Mouse (Mus musculus) spleen, adult 2 months (tissue): Measurements from ENCODE around the gene Cpxm1. TPM values are rescaled to one million over a fixed set of nuclear protein-coding genes. Genes with fewer than 3 reads are reported as not detected.

Experiments used
- DNase-seq, 2 experiments: peaks; one replicate each; pipeline versions ENCODE4 v3.0.0 to v3.0.0-alpha.2; 2012 to 2021; ENCODE audit warnings: low spot score in 2 of 2, low read depth in 1 of 2
- H3K27ac ChIP-seq: fragments of 200-500 bp; 2 replicates; pipeline ENCODE4 v1.5.1; 2012; ENCODE audit warnings: low read length, inconsistent platforms; ENCODE audit not compliant: insufficient read depth
- H3K27me3 ChIP-seq: fragments of 200-500 bp; 2 replicates; pipeline ENCODE4 v1.6.1; 2012; ENCODE audit warnings: mild to moderate bottlenecking, moderate library complexity, low read length, inconsistent platforms; ENCODE audit not compliant: control insufficient read depth, insufficient read depth
- H3K36me3 ChIP-seq: fragments of 200-500 bp; 2 replicates; pipeline ENCODE4 v1.6.1; 2012; ENCODE audit warnings: mild to moderate bottlenecking, low read length, inconsistent platforms; ENCODE audit not compliant: control insufficient read depth, insufficient read depth
- H3K4me1 ChIP-seq: fragments of 200-500 bp; 2 replicates; pipeline ENCODE4 v1.6.1; 2011; ENCODE audit warnings: inconsistent platforms; ENCODE audit not compliant: control insufficient read depth, insufficient read depth, insufficient read length
- H3K4me3 ChIP-seq: fragments of 200-500 bp; 2 replicates; pipeline ENCODE4 v1.5.1; 2011; ENCODE audit warnings: mild to moderate bottlenecking, inconsistent platforms; ENCODE audit not compliant: insufficient read depth, insufficient read length; ENCODE audit errors: extremely low read depth
- CTCF ChIP-seq: fragments of 200-500 bp; IDR thresholded peaks from 2 replicates; pipeline ENCODE4 v1.5.1; 2011; ENCODE audit warnings: mild to moderate bottlenecking, inconsistent platforms; ENCODE audit not compliant: insufficient read depth, insufficient read length, insufficient replicate concordance; ENCODE audit errors: extremely low read depth
- POLR2A ChIP-seq: fragments of 200-500 bp; IDR thresholded peaks from 2 replicates; pipeline ENCODE4 v1.6.1; 2011; ENCODE audit warnings: low read depth, low read length, inconsistent platforms
- WGBS: fragments of 180-500 bp; shearing (Covaris S2); methylation state at CpG from one replicate; pipeline ENCODE4 v1.1.7; 2018; 5-methylcytosine and 5-hydroxymethylcytosine counted together
- polyA plus RNA-seq: library from polyadenylated mRNA; depleted of rRNA; stranded (reverse); fragments of >200 nt; gene quantifications from 2 replicates; pipeline ENCODE4 v1.2.3, GENCODE M21; 2012

The Cpxm1 gene
- polyA plus RNA-seq, 1 experiment: 15.6 TPM

DNA sequence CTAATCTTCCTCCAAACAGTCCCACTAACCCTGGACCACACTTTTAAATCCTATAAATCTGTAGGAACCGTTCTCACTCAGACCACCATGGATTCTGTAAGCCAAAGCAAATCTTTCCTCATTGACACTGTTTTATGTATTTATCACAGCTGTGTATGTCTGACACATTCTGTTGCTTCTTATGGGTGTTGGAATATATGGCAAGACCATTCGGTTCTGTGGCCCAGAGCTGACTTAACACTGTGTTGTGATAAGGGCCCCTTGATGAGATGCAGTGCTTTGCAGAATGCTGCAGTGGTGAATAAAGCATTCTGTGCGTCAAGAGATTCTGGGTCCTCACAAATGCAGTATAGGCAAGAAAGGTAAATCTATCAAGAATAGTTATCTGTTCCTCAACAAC, 34.8 kb upstream of the Cpxm1 start:
- no peak for DNase-seq
- Histone ChIP-seq H3K4me1 (peaks cover 3% of the 10 kb centered on the region), H3K4me3 (no peak overlapping the region), H3K36me3 (0 out of 2 replicates have a peak, but pooled peaks cover 2% of the 10 kb centered on the region), H3K27me3 (no peaks in the 10 kb centered on the region), H3K27ac (no peak overlapping the region)
- WGBS: 90% methylated on average over 3 of the region's 3 CpGs
- no peak for TF ChIP-seq POLR2A
- TF ChIP-seq CTCF: no peak

DNA sequence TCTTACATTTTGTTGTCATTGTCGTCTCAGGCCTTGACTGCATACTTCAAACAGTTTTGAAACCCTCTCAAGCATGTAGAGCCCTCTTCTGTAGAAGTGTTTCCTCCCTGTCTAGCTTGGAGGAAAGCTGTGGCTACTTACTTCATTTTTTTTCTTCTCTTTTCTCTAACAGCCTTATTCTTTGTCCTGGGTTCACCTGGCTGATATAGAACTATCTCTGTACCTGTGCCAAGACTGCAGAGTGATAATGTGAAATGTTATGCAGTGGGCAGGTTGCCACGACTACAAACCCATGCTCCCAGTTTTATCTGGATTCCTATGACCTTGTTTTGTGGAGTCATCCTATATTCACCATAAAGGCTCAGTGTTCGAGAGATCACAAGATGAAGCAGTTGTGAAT, 33.1 kb upstream of the Cpxm1 start:
- Histone ChIP-seq H3K4me1 (peaks cover 3% of the 10 kb centered on the region), H3K36me3 (0 out of 2 replicates have a peak, but pooled peaks cover 2% of the 10 kb centered on the region), H3K27ac (no peak overlapping the region; the same call in 1 of the 2 replicates), H3K27me3 (no peaks in the 10 kb centered on the region), H3K4me3 (no peak overlapping the region)
- TF ChIP-seq CTCF (no peak), POLR2A (no peak)
- 61% methylated on average over 3 of the region's 3 CpGs for WGBS
- no peak for DNase-seq

- TF ChIP-seq CTCF (no peak), POLR2A (no peak)
- H3K4me1 ChIP-seq: peaks cover 3% of the 10 kb centered on the region
- 78% methylated on average over 2 of the region's 2 CpGs for WGBS
- no peak for DNase-seq
- H3K36me3 ChIP-seq: 0 out of 2 replicates have a peak, but pooled peaks cover 2% of the 10 kb centered on the region
- no peak overlapping the region for H3K4me3 ChIP-seq
- no peak overlapping the region; the same call in 1 of the 2 replicates for H3K27ac ChIP-seq
- no peaks in the 10 kb centered on the region for H3K27me3 ChIP-seq
Measured at GRCm38 (mm10) chr2:130429851-130430250, 32.5 kb upstream of the Cpxm1 start.

DNA sequence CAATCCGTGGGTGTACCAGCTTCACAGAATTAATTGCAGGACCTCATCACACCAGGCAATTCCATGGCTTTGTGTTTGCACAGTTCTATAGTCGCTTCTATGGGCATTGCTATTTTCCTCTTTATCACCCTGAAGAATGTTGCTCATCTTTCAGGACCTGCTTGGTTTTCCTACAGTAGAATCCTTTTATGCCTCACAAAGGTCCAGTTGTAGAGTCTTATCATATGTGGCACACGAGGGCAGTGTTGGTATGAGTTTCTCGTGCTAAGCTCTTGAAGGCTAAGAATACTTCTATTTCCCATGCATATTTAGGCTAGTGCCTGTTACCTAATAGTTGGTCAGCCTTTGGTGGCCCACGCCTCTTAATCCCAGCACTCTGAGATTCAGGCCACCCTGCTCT, 27.7 kb upstream of the Cpxm1 start:
- 22% methylated on average over 5 of the region's 5 CpGs for WGBS
- Histone ChIP-seq H3K27ac (peak overlapping the region; percentile 95; the same call in 1 of the 2 replicates), H3K4me1 (peaks cover 9% of the 10 kb centered on the region; the same call in 1 of the 2 replicates), H3K36me3 (no peaks in the 10 kb centered on the region), H3K27me3 (no peaks in the 10 kb centered on the region), H3K4me3 (peak overlapping the region; percentile 91)
- no peak for DNase-seq
- no peak for TF ChIP-seq CTCF

- peaks cover 6% of the 10 kb centered on the region; the same call in 1 of the 2 replicates for H3K4me1 ChIP-seq
- DNase-seq: peak; percentile 83 to 91
- peak within 1 kb of the TSS; percentile 91 for H3K4me3 ChIP-seq
Measured at GRCm38 (mm10) chr2:130424126-130424853, 26.9 kb upstream of the Cpxm1 start, which contains the start of the genes Vps16 and Pced1a. TSS of gene Vps16 (plus strand) at chr2:130424339. TSS of gene Pced1a (minus strand) at chr2:130424701.

DNA sequence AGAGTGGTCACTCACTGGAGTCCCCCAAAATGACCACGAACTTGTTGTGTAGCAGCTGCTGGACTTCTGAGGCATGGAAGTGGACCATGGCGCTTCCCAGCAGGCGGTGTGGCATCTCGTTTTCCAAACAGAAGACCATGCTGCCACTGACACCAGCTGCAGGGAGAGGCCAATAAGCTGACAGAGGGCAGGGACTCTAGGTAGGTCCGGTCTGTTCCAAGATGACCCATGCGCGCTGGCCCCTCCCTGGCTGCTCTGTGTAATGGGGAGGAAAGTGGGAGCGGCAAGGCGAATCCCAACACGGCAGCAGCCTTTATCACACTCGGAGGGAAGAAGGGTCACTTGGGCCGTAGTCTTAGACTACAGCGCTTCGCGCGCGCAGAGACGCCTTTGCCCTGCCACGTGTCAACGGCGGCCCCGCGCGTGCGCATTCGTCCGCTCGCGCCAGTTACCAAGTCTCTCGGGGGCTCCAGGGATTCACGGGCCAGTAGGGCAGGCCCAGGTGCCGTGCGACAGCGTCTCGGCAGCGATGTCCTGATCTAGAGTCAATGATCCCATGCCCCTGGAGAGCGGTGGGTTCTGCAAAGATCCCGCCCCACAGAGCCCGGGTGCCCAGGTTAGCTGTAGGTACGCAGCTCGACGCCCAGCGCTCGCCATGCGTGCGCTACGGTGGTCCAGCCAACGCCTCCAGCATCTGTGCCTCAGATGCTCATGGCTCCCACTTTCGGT, 26.2 kb upstream of the Cpxm1 start:
- 17% methylated on average over 49 of the region's 49 CpGs for WGBS
- no peak for TF ChIP-seq POLR2A
- no peak for TF ChIP-seq CTCF
- Histone ChIP-seq H3K27ac (peak overlapping the region; percentile 95), H3K4me1 (peaks cover 6% of the 10 kb centered on the region; the same call in 1 of the 2 replicates), H3K4me3 (peak overlapping the region; percentile 91), H3K36me3 (peaks cover 2% of the 10 kb centered on the region; the same call in 1 of the 2 replicates), H3K27me3 (no peaks in the 10 kb centered on the region)
- peak; percentile 52 to 75 for DNase-seq

More at GRCm38 (mm10) chr2:130424126-130424853, 26.9 kb upstream of the Cpxm1 start, which contains the start of the genes Vps16 and Pced1a:
- under 1% methylated on average over 58 of the region's 58 CpGs for WGBS
- Histone ChIP-seq H3K27me3 (no peaks in the 10 kb centered on the region), H3K36me3 (no peaks in the 10 kb centered on the region), H3K27ac (peak within 1 kb of the TSS; percentile 95)
- TF ChIP-seq POLR2A (peak; percentile 29), CTCF (peak; percentile 39; the same call in 1 of the 2 replicates)
